Mouse (Mus musculus) G1E (cell line): Measurements from ENCODE around the gene Ucn3.

Experiments used
- CTCF ChIP-seq: IDR thresholded peaks from 2 replicates; pipeline ENCODE4 v1.5.1; 2012; ENCODE audit warnings: low read depth, low read length, inconsistent platforms, mixed read lengths
- GATA1 ChIP-seq: IDR thresholded peaks from 2 replicates; pipeline ENCODE4 v1.6.1; 2012; ENCODE audit warnings: borderline replicate concordance, low read length, inconsistent platforms, mixed read lengths
- POLR2AphosphoS5 ChIP-seq: IDR thresholded peaks from 2 replicates; pipeline ENCODE4 v1.6.1; 2012; ENCODE audit warnings: low read depth, low read length, inconsistent platforms; ENCODE audit not compliant: insufficient replicate concordance
- TAL1 ChIP-seq: conservative IDR thresholded peaks from 2 replicates; pipeline ENCODE4 v1.6.1; 2012; ENCODE audit warnings: low read depth, low read length, inconsistent platforms, mixed read lengths

DNA sequence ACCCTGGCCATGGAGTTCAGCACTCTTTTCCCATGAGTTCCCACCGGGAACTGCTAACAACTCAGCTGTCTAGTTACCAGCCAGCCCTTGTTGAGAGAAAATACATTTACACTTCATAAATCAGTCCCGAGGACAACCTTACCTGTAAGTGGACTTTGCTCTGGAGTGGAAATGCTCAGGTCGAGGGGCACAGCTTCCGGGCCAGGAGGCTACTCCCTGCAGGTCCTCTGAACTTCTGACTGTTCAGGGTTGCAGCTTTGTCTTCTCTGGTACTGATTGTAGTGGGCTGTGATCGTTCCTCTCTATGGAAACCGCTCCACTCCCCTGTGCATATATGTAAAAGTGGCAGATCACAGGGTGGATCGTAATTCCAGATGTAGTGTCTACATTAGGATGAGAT, 450 bp downstream of the Ucn3 start:
- TF ChIP-seq CTCF (no peak), POLR2AphosphoS5 (no peak), TAL1 (no peak), GATA1 (no peak)
